Mouse (Mus musculus) lung, postnatal 0 days (tissue): ENCODE measurements around the gene Sgsm2.

Experiments
- CTCF ChIP-seq: IDR thresholded peaks from 2 replicates; pipeline ENCODE4 v1.5.1; 2016; ENCODE audit warnings: antibody characterized with exemption, mild to moderate bottlenecking
- EP300 ChIP-seq: IDR thresholded peaks from 2 replicates; pipeline ENCODE4 v1.6.1; 2016; ENCODE audit warnings: antibody characterized with exemption, mild to moderate bottlenecking, control low read depth

DNA sequence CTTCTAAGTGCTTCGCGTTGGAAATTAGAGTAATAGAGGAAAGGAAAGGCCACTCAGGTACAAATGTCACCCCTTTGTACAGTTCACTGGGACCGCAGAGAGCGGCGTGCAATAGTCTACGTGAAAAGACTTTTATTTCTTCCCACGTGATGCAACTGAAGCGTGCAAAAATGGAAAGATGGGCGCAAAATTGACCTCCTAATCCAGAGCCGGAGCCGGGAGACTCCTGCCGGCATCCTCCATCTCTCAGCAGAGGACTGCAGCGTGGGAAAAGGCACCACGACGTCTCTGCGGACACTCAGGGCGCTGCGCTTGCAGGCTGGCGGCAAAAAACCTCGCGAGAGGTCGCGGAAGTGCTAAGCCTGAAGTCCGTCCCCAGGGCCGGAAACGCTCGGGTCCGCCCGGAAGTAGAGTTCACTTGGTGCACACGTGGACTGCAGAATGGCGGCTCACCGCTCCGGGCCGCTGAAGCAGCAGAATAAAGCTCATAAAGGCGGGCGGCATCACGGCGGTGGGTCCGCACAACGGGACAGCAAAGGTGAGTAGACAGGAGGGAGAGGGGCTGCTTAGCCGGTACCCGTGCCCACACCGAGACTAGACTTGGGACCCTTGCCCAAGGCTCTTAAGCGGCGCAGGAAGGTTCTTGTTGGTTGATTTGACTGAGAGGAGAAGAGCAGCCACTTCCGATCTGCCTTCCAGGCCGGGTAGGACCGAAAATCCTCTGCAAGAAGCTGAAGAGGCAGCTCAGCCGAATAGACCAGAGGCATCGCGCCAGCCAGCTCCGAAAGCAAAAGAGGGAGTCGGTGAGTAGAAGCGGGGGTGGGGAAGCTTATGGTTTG lies 1.0 kb upstream of the Sgsm2 start, which contains the start of gene Tsr1:
- TF ChIP-seq CTCF (peak; percentile 12; the same call in 1 of the 2 replicates), EP300 (no peak)
